Mouse (Mus musculus): ENCODE results near the gene Foxi3. TPM values are rescaled to one million over a fixed set of nuclear protein-coding genes. Genes with fewer than 3 reads are reported as not detected.

The Foxi3 gene
- polyA plus RNA-seq (2021; fragmentation: Nextera tagmentation): not detected in 2 replicates
- long read RNA-seq, experiment 1: 0 reads
- long read RNA-seq, experiment 2: 0 reads

DNA sequence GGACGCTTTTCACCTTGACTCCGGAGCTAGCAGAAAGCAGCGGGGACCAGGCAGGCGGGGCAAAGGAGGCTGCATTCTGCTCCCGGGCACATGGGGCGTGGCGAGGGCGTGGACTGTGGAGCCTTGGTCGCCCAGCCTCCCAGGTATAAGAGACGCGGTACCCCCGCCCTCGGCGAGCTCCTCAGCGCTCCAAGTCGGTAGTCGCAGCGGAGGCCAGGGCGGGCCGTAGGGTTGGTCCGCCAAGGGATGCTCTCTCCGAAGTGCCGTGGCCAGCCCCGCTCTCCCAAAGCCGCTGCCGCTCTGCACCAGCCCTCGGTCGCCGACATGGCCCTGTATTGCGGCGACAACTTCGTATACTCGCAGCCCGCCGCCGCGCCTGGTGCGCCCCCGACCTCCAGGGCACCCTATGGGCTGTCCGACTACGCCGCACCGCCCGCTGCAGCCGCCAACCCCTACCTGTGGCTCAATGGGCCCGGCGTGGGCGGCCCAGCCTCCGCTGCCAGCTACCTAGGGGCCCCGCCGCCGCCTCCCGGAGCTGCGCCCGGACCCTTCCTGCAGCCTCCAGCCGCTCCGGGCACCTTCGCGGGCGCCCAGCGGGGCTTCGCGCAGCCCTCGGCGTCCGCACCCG lies at the start of gene Foxi3:
Gene Foxi3, plus strand, starts transcription at position 247 of the 628 bp plus-strand sequence.

GRCm38 (mm10) chr6:70918827-70919226 lies 37.5 kb upstream of the Foxi3 start, which contains the start of gene Tex37:
Tex37 (minus strand) TSS chr6:70918927.

Other genes starting within 250 kb of the Foxi3 start
- gene Rpia, start 164.3 kb upstream of the Foxi3 start, polyA plus RNA-seq (2021; fragmentation: Nextera tagmentation): 0.65 and 0.88 TPM in 2 replicates
- 2.6 and 4.9 TPM in 2 replicates for gene Eif2ak3, start 112.0 kb upstream of the Foxi3 start, polyA plus RNA-seq (2021; fragmentation: Nextera tagmentation)
- not detected in 2 replicates for gene Tex37, start 37.6 kb upstream of the Foxi3 start, polyA plus RNA-seq (2021; fragmentation: Nextera tagmentation)
- gene Thnsl2, start 187.9 kb downstream of the Foxi3 start, polyA plus RNA-seq (2021; fragmentation: Nextera tagmentation): 2.5 and 3.0 TPM in 2 replicates
- not detected in 2 replicates for gene Fabp1, start 243.3 kb downstream of the Foxi3 start, polyA plus RNA-seq (2021; fragmentation: Nextera tagmentation)

Data from left cerebral cortex, adult 6 months (tissue).